Mouse (Mus musculus): ENCODE results near the gene Slc26a9. TPM values are rescaled to one million over a fixed set of nuclear protein-coding genes. Genes with fewer than 3 reads are reported as not detected.

Gene Slc26a9
- polyA plus RNA-seq, 1 experiment from 2014 or later = 0.09 TPM

DNA sequence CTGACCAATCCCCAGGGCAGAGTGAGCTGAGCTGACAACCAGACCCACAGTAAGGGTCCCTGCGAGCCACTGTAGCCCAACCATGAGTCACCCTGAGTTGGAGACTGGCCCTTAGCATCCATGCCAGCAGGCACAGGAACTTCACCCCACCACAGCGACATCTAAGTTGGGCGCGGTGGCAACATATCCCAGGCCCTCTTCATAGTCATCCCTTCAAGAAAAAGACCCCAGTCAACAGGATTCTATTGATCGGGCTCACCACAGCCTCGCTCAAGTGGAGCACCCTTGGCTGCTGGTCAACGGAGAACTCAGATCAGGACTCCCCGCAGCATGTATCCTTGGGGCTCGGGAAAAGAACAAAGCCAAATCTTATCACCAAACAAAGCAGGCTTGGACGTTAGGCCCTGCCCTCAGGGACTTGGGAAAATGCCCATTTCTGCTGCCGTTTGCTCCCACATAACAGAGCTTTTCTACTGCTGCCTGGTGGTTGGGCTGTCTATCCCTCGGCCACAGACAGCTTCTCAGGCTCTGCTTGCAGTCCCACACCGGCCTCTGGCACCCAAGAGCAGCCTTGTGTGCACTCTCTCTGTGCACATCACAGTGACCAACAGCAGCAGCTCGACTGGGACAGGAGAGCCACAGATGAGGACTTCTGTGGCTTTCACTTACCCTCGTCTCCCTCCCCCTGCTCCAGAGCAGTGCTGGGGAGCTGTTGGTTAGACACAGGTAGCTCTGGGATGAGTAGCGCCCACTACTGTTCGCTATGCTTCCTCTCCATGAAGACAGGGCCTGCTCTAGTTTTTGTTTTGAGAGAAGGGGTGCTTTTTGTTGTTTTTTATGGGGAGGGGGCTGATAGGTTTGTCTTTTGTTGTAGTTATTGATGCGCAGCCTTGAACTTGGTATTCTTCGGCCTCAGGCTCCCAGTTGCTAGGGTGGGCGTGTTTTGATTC, 29.2 kb upstream of the Slc26a9 start:
- no peaks in the 10 kb centered on the region for H3K4me1 ChIP-seq
- H3K27me3 ChIP-seq (replicated peaks) = no peaks in the 10 kb centered on the region
- H3K4me2 ChIP-seq = no peak overlapping the region
- H3K27ac ChIP-seq (replicated peaks) = no peak overlapping the region
- H3K9me3 ChIP-seq (replicated peaks) = no peaks in the 10 kb centered on the region
- WGBS = 71% methylated on average over 20 of the region's 20 CpGs
- H3K9ac ChIP-seq (replicated peaks) = no peak overlapping the region
- H3K4me3 ChIP-seq (replicated peaks) = no peak overlapping the region
- no peaks in the 10 kb centered on the region for H3K36me3 ChIP-seq
- ATAC-seq (ENCODE audit: low FRiP score) = no peak

DNA sequence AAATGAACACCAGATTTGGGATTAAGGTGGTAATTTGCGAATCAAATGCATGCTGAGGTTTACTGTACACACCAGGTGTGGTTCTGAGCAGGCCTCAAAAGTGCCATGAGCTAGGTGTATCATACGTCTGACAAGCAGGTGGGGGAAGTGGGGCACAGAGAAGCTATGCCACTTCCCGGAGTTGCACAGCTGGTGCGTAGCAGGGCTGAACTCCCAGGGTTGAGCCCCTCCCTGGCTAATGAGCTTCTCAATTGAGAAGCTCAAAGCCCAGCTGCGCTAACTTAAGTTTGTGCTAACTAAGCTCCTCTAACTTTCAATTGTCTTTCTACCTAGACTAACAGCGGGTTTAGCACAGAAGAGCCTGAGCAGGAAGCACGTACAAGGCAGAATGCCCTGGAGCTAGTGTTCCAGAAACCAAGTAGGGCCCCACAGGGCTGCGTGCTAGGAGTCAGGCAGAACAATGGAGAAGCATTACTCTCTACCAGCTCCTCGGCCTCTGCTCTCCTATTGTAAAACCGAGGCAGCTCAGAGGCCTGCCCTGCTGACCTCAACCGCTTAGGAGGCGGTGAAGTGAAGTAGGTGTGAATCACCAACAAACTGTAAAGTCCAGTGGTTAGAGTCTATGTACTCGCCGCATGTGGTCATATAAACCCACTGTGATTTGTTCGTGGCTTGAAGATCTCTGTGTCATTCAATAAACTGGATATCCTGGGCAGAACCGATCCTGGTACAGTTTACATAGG, 24.7 kb upstream of the Slc26a9 start:
- H3K9me3 ChIP-seq (replicated peaks) = no peaks in the 10 kb centered on the region
- H3K4me1 ChIP-seq = no peaks in the 10 kb centered on the region
- H3K36me3 ChIP-seq = no peaks in the 10 kb centered on the region
- H3K4me3 ChIP-seq (replicated peaks) = no peak overlapping the region
- no peak for ATAC-seq (ENCODE audit: low FRiP score)
- no peak overlapping the region for H3K9ac ChIP-seq (replicated peaks)
- no peak overlapping the region for H3K27ac ChIP-seq (replicated peaks)
- H3K4me2 ChIP-seq = no peak overlapping the region
- no peaks in the 10 kb centered on the region for H3K27me3 ChIP-seq (replicated peaks)
- 56% methylated on average over 16 of the region's 16 CpGs for WGBS

DNA sequence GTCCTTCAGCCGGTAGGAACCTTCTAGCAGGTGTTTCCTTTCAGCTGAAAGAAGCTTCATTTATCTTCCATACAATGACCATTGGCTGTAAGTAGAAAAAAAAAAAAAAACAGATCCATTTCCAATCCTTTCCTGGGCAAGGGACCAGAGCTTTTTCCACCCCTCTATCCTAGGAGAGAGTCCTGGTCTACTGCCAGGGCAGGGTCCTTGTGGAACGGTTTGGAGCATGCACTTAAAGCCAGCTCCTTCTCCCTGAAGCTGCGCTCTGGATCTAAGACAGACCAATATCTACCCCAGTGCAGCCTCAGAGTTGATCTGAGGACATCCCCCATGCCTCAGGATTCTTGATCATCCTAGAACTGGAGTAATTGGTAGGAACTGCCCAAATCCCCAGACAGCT, 21.8 kb upstream of the Slc26a9 start:
- no peaks in the 10 kb centered on the region for H3K9me3 ChIP-seq (replicated peaks)
- no peak overlapping the region for H3K4me2 ChIP-seq
- no peak overlapping the region for H3K9ac ChIP-seq (replicated peaks)
- 87% methylated on average over 3 of the region's 3 CpGs for WGBS
- no peaks in the 10 kb centered on the region for H3K36me3 ChIP-seq
- H3K27ac ChIP-seq (replicated peaks) = no peak overlapping the region
- H3K4me1 ChIP-seq = no peaks in the 10 kb centered on the region
- ATAC-seq (ENCODE audit: low FRiP score) = no peak
- H3K27me3 ChIP-seq (replicated peaks) = no peaks in the 10 kb centered on the region
- H3K4me3 ChIP-seq (replicated peaks) = no peak overlapping the region

- Histone ChIP-seq H3K27me3 (replicated peaks) (no peaks in the 10 kb centered on the region), H3K4me2 (no peak overlapping the region), H3K27ac (replicated peaks) (no peak overlapping the region), H3K36me3 (no peaks in the 10 kb centered on the region), H3K4me1 (no peaks in the 10 kb centered on the region), H3K4me3 (replicated peaks) (no peak overlapping the region), H3K9me3 (replicated peaks) (no peaks in the 10 kb centered on the region), H3K9ac (replicated peaks) (no peak overlapping the region)
- ATAC-seq (ENCODE audit: low FRiP score) = no peak
- WGBS = 83% methylated on average over 4 of the region's 4 CpGs
Measured at GRCm38 (mm10) chr1:131723549-131723948, 20.3 kb upstream of the Slc26a9 start.

DNA sequence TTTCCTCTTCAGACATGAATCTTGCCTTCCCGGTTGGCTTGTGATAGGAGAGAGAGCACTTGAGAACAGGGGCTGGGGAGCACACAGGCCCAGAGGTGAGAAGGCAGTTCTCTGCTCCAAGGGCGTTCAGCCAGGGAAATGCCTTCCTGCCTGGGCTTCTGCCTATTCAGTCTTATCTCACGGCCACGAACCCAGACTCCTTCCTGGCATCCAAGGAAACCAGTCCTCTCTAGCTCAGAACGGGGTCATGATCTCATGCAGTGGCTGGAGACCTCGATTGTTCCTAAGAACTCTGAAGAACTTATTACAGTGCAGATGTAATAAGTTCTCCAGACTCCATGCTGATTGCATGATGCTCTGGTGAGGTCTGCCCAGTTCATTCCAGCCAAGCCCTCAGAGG, 17.2 kb upstream of the Slc26a9 start:
- Histone ChIP-seq H3K4me2 (no peak overlapping the region), H3K27ac (replicated peaks) (no peak overlapping the region), H3K9me3 (replicated peaks) (no peaks in the 10 kb centered on the region), H3K27me3 (replicated peaks) (no peaks in the 10 kb centered on the region), H3K4me3 (replicated peaks) (no peak overlapping the region), H3K9ac (replicated peaks) (no peak overlapping the region), H3K4me1 (no peaks in the 10 kb centered on the region), H3K36me3 (no peaks in the 10 kb centered on the region)
- WGBS = 77% methylated on average over 6 of the region's 6 CpGs
- ATAC-seq (ENCODE audit: low FRiP score) = no peak

DNA sequence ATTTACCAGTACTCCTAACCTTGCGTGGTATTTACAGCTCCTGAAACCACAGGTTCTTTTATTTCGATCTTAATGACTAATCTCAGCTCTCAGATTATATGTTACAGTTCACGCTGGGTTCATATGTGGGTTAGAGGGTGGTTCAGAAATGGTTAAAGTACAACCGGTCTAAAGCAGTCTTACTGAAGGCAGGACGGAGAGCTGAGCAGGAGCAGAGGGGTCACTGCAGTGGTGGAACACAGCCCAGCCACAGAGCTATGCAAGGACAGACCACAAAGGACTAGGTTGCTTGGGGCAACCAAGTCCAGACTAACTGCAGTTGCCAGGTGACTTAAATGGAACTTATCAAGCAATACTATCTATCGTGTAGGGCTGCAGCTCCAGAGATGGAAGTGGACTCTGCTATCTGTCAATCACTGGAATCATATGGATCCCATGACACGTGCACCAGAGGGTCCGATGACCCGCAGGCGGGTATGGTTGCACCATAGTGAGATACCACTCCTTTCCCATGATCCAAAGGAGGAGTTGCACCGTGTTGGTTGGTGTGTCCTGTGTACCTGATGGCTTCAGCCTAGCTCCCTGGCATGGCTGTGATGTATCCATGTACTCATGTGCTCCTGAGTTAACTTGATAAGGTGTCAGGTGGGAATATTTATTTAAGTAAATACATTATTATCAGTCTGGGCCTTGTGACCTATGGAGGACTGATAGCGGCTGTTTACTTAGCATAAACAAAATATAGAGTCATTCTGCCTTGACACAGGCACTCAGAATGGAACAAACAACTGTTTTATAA, 13.0 kb upstream of the Slc26a9 start:
- no peaks in the 10 kb centered on the region for H3K9me3 ChIP-seq (replicated peaks)
- no peaks in the 10 kb centered on the region for H3K4me1 ChIP-seq
- ATAC-seq (ENCODE audit: low FRiP score) = no peak
- no peak overlapping the region for H3K27ac ChIP-seq (replicated peaks)
- no peaks in the 10 kb centered on the region for H3K27me3 ChIP-seq (replicated peaks)
- H3K9ac ChIP-seq (replicated peaks) = no peak overlapping the region
- no peaks in the 10 kb centered on the region for H3K36me3 ChIP-seq
- 84% methylated on average over 12 of the region's 12 CpGs for WGBS
- H3K4me2 ChIP-seq = no peak overlapping the region
- H3K4me3 ChIP-seq (replicated peaks) = no peak overlapping the region

GRCm38 (mm10) chr1:131733474-131734180, 10.2 kb upstream of the Slc26a9 start:
- Histone ChIP-seq H3K4me1 (no peaks in the 10 kb centered on the region), H3K27me3 (replicated peaks) (no peaks in the 10 kb centered on the region), H3K27ac (replicated peaks) (no peak overlapping the region), H3K36me3 (no peaks in the 10 kb centered on the region), H3K9ac (replicated peaks) (no peak overlapping the region), H3K9me3 (replicated peaks) (no peaks in the 10 kb centered on the region), H3K4me3 (replicated peaks) (no peak overlapping the region), H3K4me2 (no peak overlapping the region)
- 62% methylated on average over 13 of the region's 13 CpGs for WGBS
- no peak for ATAC-seq (ENCODE audit: low FRiP score)

DNA sequence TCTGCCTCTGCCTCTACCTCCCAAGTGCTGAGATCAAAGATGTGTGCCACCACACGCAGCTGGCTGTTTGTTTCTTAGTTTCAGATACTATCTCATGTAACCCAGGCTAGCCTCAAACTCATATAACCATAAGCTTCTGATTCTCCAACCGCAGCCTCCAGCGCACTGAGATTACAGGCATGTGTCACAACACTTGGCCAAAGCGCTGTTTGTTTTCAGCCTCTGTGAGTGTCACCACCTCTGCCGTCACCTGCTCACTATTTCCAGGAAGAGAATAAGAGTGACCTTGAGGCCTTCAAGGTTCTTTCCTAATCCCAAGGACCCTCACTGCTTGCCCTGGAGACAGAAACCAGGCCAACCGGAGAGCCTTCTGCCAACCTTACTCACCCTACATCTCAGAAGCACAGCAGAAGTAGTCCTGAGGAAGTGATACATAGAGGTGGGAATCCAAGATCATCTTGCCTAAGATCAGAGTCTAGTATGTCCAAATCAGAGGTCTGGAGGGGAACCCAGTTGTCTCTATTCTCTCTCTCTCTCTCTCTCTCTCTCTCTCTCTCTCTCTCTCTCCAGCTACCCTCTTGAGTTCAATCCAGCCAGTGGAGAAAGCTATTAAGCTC, 9.1 kb upstream of the Slc26a9 start:
- no peaks in the 10 kb centered on the region for H3K27me3 ChIP-seq (replicated peaks)
- H3K4me1 ChIP-seq = no peaks in the 10 kb centered on the region
- no peaks in the 10 kb centered on the region for H3K36me3 ChIP-seq
- WGBS = 94% methylated on average over 6 of the region's 6 CpGs
- H3K4me3 ChIP-seq (replicated peaks) = no peak overlapping the region
- H3K4me2 ChIP-seq = no peak overlapping the region
- no peak overlapping the region for H3K9ac ChIP-seq (replicated peaks)
- no peak for ATAC-seq (ENCODE audit: low FRiP score)
- no peak overlapping the region for H3K27ac ChIP-seq (replicated peaks)
- H3K9me3 ChIP-seq (replicated peaks) = no peaks in the 10 kb centered on the region

DNA sequence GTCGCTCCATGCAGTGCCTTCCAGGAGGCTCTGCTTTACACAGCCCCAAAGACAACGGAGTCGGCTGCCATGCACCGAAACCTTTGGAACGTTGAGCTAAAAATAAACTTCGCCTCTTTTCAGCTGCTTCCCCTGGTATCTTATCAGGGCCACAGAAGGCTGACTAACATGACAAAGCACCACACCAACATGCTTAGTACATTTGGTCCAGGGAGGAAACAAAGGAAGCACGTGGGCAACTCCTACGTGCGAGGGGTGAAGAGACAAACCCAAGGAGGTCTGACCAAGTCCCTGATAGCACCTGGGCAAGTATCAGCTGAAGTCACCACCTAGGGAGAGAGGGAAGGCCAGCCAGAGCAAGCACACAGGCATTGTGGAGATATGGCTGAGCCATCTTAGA, 7.3 kb upstream of the Slc26a9 start:
- H3K36me3 ChIP-seq = no peaks in the 10 kb centered on the region
- H3K4me1 ChIP-seq = no peaks in the 10 kb centered on the region
- H3K4me3 ChIP-seq (replicated peaks) = no peak overlapping the region
- no peak overlapping the region for H3K4me2 ChIP-seq
- H3K9ac ChIP-seq (replicated peaks) = no peak overlapping the region
- H3K9me3 ChIP-seq (replicated peaks) = no peaks in the 10 kb centered on the region
- no peak for ATAC-seq (ENCODE audit: low FRiP score)
- no peaks in the 10 kb centered on the region for H3K27me3 ChIP-seq (replicated peaks)
- 94% methylated on average over 9 of the region's 9 CpGs for WGBS
- no peak overlapping the region for H3K27ac ChIP-seq (replicated peaks)

DNA sequence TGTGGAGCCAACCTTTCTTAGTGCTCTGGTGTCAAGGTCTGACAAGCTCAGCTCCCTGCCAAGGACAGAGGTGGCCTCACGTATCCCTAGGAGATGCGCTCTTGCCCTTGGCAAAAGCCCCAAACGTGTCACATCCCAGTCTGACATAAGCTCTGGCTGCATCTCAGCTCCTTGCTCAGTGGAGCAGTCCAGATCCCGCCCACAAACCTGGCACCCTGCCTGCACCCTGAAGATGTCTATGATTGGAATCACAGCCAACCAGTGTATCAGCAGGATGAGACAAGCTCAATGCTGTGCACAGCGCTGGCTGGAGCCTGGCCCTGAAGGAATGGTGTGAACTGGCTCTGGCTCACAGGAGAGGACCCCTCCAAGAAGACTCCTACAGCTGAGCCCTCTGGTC, 6.6 kb upstream of the Slc26a9 start:
- H3K9me3 ChIP-seq (replicated peaks) = no peaks in the 10 kb centered on the region
- no peak overlapping the region for H3K4me3 ChIP-seq (replicated peaks)
- H3K4me1 ChIP-seq = no peaks in the 10 kb centered on the region
- no peaks in the 10 kb centered on the region for H3K27me3 ChIP-seq (replicated peaks)
- H3K36me3 ChIP-seq = no peaks in the 10 kb centered on the region
- no peak for ATAC-seq (ENCODE audit: low FRiP score)
- no peak overlapping the region for H3K4me2 ChIP-seq
- no peak overlapping the region for H3K9ac ChIP-seq (replicated peaks)
- 65% methylated on average over 5 of the region's 5 CpGs for WGBS
- H3K27ac ChIP-seq (replicated peaks) = no peak overlapping the region

DNA sequence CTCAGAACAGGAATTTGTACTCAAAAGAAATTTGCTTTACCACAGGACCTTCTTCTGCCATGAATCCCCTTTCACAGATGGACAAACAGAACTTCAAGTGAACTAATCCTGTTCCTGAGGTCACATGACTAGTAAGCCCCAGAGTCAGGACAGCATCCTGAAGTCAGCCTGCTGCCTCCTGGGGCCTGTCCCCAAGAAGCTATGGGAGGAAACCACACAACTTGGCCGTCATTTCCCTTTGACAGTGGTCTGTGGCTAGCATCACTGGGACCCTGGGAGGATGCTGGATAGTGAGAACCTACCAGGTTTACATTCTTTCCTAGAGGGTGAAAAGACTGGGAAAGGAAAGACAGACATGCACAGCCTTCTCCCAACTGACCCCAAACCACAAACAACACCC, 5.1 kb upstream of the Slc26a9 start:
- Histone ChIP-seq H3K4me2 (no peak overlapping the region), H3K9ac (replicated peaks) (no peak overlapping the region), H3K27ac (replicated peaks) (no peak overlapping the region), H3K9me3 (replicated peaks) (no peaks in the 10 kb centered on the region), H3K27me3 (replicated peaks) (no peaks in the 10 kb centered on the region), H3K4me3 (replicated peaks) (no peak overlapping the region), H3K4me1 (no peaks in the 10 kb centered on the region), H3K36me3 (no peaks in the 10 kb centered on the region)
- no peak for ATAC-seq (ENCODE audit: low FRiP score)
- 90% methylated on average over 1 of the region's 1 CpGs for WGBS

Data from neural tube, embryonic 15.5 days (tissue).